Mouse (Mus musculus) forebrain, embryonic 11.5 days (tissue): ENCODE data around the gene Gm5136. TPM values are rescaled to one million over a fixed set of nuclear protein-coding genes. Genes with fewer than 3 reads are reported as not detected.
A peak's percentile ranks its signal among the peaks of the same experiment; 100 is the strongest.

Experiments used
- ATAC-seq: fragments of 200-750 bp; cut with Nextera tagmentation; replicated peaks from 2 replicates; pipeline ENCODE4 v1.8.0; 2017; ENCODE audit warnings: moderate TSS enrichment; ENCODE audit not compliant: low FRiP score
- DNase-seq: peaks from one replicate; pipeline ENCODE4 v3.0.0-alpha.2; 2017; ENCODE audit warnings: low spot score
- H3K27ac ChIP-seq: fragments of 300-500 bp; sonication (generic); 2 replicates; pipeline ENCODE4 v1.5.1; 2014; ENCODE audit warnings: low read depth, low read length
- H3K27me3 ChIP-seq: fragments of 300-500 bp; sonication (generic); 2 replicates; pipeline ENCODE4 v1.6.1; 2014; ENCODE audit warnings: mild to moderate bottlenecking, low read length, mixed read lengths; ENCODE audit not compliant: control insufficient read depth, insufficient read depth
- H3K36me3 ChIP-seq: fragments of 300-500 bp; sonication (generic); 2 replicates; pipeline ENCODE4 v1.6.1; 2014; ENCODE audit warnings: mild to moderate bottlenecking, low read length, moderate library complexity, mixed read lengths; ENCODE audit not compliant: control insufficient read depth, insufficient read depth
- H3K4me1 ChIP-seq: fragments of 300-500 bp; sonication (generic); replicated peaks from 2 replicates; pipeline ENCODE4 v1.6.1; 2014; ENCODE audit warnings: low read length, mixed read lengths; ENCODE audit not compliant: control insufficient read depth, insufficient read depth
- H3K4me2 ChIP-seq: fragments of 300-500 bp; sonication (generic); 2 replicates; pipeline ENCODE4 v1.6.1; 2014; ENCODE audit warnings: low read depth, mild to moderate bottlenecking, low read length, moderate library complexity, mixed read lengths; ENCODE audit not compliant: severe bottlenecking
- H3K4me3 ChIP-seq: fragments of 300-500 bp; sonication (generic); 2 replicates; pipeline ENCODE4 v1.5.1; 2014; ENCODE audit warnings: low read depth, low read length
- H3K9ac ChIP-seq: fragments of 300-500 bp; sonication (generic); 2 replicates; pipeline ENCODE4 v1.6.1; 2014; ENCODE audit warnings: low read length
- H3K9me3 ChIP-seq: fragments of 300-500 bp; sonication (generic); 2 replicates; pipeline ENCODE4 v1.6.1; 2016; ENCODE audit warnings: low read length, mixed read lengths; ENCODE audit not compliant: control insufficient read depth
- WGBS: fragments of 180-500 bp; shearing (Covaris S2); extraction: QIAGEN DNeasy Blood & Tissue Kit; methylation state at CpG from one replicate; pipeline ENCODE4 v1.1.7; 2014; 5-methylcytosine and 5-hydroxymethylcytosine counted together
- polyA plus RNA-seq: library from polyadenylated mRNA; unstranded; fragments of >200 nt; fragmentation: Nextera tagmentation; extraction: Ambion mirVana; gene quantifications from 2 replicates; pipeline ENCODE4 v1.2.1, GENCODE M21; 2014

The Gm5136 gene
- 0.13 TPM in 1 of 2 replicates, not detected in the other for polyA plus RNA-seq

GRCm38 (mm10) chr10:108699946-108700345 is at the start of gene Gm5136:
Gm5136 (minus strand) TSS chr10:108700160.
- no peak for DNase-seq
- 94% methylated on average over 9 of the region's 9 CpGs for WGBS
- Histone ChIP-seq H3K9ac (no peak within 1 kb of the TSS), H3K4me1 (no peaks in the 10 kb centered on the region), H3K9me3 (no peaks in the 10 kb centered on the region), H3K27ac (peak within 1 kb of the TSS; percentile 34; the same call in 1 of the 2 replicates), H3K4me2 (no peak within 1 kb of the TSS), H3K4me3 (no peak within 1 kb of the TSS), H3K27me3 (no peaks in the 10 kb centered on the region), H3K36me3 (no peaks in the 10 kb centered on the region)
- peak; percentile 56 for ATAC-seq

GRCm38 (mm10) chr10:108743759-108744158 is 43.8 kb upstream of the Gm5136 start:
- H3K9me3 ChIP-seq: no peaks in the 10 kb centered on the region
- no peaks in the 10 kb centered on the region for H3K27me3 ChIP-seq
- H3K27ac ChIP-seq: no peak overlapping the region
- no peaks in the 10 kb centered on the region for H3K36me3 ChIP-seq
- no peak overlapping the region for H3K4me2 ChIP-seq
- ATAC-seq: no peak
- H3K4me3 ChIP-seq: no peak overlapping the region
- 89% methylated on average over 2 of the region's 2 CpGs for WGBS
- no peak for DNase-seq
- no peaks in the 10 kb centered on the region for H3K4me1 ChIP-seq
- H3K9ac ChIP-seq: no peak overlapping the region

DNA sequence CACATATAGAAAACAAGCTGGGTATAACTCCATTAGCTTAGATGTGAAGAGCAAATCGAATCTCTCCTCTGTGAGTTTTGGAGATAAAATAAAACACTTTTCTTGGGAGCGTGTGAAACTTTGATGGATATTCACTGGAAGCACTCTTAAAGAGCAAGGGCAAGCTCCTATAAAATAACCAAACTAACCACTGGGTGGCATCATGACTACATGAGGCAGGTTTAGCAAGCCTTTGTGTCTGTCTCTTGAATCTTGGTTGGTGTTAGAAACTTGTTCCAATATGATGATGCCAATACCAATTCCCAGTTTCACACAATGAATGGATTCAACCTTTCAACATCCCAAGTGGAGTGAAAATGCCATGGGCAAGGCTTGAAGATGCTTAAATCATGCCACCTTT is 34.0 kb upstream of the Gm5136 start:
- Histone ChIP-seq H3K4me2 (no peak overlapping the region), H3K36me3 (no peaks in the 10 kb centered on the region), H3K4me1 (no peaks in the 10 kb centered on the region), H3K9me3 (no peaks in the 10 kb centered on the region; the same call in 1 of the 2 replicates), H3K27ac (no peak overlapping the region), H3K9ac (no peak overlapping the region), H3K4me3 (no peak overlapping the region), H3K27me3 (no peaks in the 10 kb centered on the region)
- 62% methylated on average over 2 of the region's 2 CpGs for WGBS
- DNase-seq (no peak), ATAC-seq (peak; percentile 67; the same call in 1 of the 2 replicates)

GRCm38 (mm10) chr10:108728961-108729360 is 29.0 kb upstream of the Gm5136 start:
- Histone ChIP-seq H3K36me3 (no peaks in the 10 kb centered on the region), H3K4me3 (no peak overlapping the region), H3K9ac (no peak overlapping the region), H3K27me3 (no peaks in the 10 kb centered on the region), H3K27ac (no peak overlapping the region), H3K4me2 (no peak overlapping the region), H3K9me3 (no peaks in the 10 kb centered on the region; the same call in 1 of the 2 replicates), H3K4me1 (no peaks in the 10 kb centered on the region)
- ATAC-seq: no peak
- 77% methylated on average over 8 of the region's 8 CpGs for WGBS
- DNase-seq: no peak

- Histone ChIP-seq H3K36me3 (no peaks in the 10 kb centered on the region), H3K4me2 (no peak overlapping the region), H3K4me1 (no peaks in the 10 kb centered on the region), H3K9ac (no peak overlapping the region), H3K27ac (no peak overlapping the region), H3K9me3 (no peaks in the 10 kb centered on the region), H3K27me3 (no peaks in the 10 kb centered on the region), H3K4me3 (no peak overlapping the region)
- WGBS: 83% methylated on average over 4 of the region's 4 CpGs
- ATAC-seq (no peak), DNase-seq (no peak)
Measured at GRCm38 (mm10) chr10:108726391-108726790, 26.4 kb upstream of the Gm5136 start.

DNA sequence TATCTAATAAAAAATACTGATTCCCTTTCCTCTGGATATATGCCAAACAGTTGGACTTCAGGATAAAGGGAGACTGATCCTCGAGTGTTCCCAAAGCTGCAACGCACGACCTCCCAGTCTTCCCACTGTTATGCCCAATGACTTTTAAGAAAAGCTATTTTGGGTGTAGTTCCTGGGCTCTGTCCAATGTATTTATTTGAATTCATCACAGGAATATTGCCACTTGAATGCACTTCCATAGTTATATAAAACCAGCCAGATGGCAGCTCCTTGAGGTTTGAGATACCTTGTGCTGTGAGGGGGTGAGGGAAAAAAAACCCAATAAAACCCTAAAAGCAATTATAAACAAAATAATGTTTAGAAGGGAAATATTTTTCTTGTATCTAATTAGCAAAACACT is 24.9 kb upstream of the Gm5136 start:
- no peaks in the 10 kb centered on the region for H3K9me3 ChIP-seq
- DNase-seq (no peak), ATAC-seq (no peak)
- H3K9ac ChIP-seq: no peak overlapping the region
- H3K4me3 ChIP-seq: no peak overlapping the region
- no peaks in the 10 kb centered on the region for H3K36me3 ChIP-seq
- no peak overlapping the region for H3K4me2 ChIP-seq
- no peaks in the 10 kb centered on the region for H3K27me3 ChIP-seq
- no peak overlapping the region for H3K27ac ChIP-seq
- no peaks in the 10 kb centered on the region for H3K4me1 ChIP-seq
- WGBS: 94% methylated on average over 3 of the region's 3 CpGs

GRCm38 (mm10) chr10:108710514-108710913 is 10.6 kb upstream of the Gm5136 start:
- Histone ChIP-seq H3K27me3 (no peaks in the 10 kb centered on the region), H3K9ac (no peak overlapping the region), H3K4me1 (no peaks in the 10 kb centered on the region), H3K27ac (no peak overlapping the region), H3K4me3 (no peak overlapping the region), H3K4me2 (no peak overlapping the region), H3K36me3 (no peaks in the 10 kb centered on the region), H3K9me3 (no peaks in the 10 kb centered on the region)
- ATAC-seq (no peak), DNase-seq (no peak)
- WGBS: 73% methylated on average over 5 of the region's 5 CpGs

DNA sequence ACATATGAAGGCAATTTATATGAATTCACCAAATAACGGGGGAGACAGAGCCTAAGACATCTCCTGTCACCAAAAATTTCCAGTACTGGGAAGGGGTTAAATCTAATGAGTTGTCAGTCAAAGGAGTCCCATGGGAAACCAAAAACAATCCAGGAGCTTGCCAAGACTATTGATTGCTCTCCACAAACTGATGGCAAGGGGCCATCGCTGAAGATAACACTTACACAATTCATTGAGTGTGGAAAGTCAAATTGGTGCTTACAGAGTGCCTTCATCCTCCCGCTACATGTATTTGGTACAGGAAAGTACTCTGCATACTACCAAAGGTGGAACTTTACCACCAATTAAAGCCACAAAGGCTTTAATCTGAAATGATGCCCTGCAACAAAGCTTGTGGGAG is 5.7 kb upstream of the Gm5136 start:
- Histone ChIP-seq H3K9ac (no peak overlapping the region), H3K4me3 (no peak overlapping the region), H3K27ac (no peak overlapping the region), H3K36me3 (no peaks in the 10 kb centered on the region), H3K4me2 (no peak overlapping the region), H3K27me3 (no peaks in the 10 kb centered on the region), H3K9me3 (no peaks in the 10 kb centered on the region), H3K4me1 (no peaks in the 10 kb centered on the region)
- DNase-seq (no peak), ATAC-seq (no peak)
- 92% methylated on average over 3 of the region's 3 CpGs for WGBS

DNA sequence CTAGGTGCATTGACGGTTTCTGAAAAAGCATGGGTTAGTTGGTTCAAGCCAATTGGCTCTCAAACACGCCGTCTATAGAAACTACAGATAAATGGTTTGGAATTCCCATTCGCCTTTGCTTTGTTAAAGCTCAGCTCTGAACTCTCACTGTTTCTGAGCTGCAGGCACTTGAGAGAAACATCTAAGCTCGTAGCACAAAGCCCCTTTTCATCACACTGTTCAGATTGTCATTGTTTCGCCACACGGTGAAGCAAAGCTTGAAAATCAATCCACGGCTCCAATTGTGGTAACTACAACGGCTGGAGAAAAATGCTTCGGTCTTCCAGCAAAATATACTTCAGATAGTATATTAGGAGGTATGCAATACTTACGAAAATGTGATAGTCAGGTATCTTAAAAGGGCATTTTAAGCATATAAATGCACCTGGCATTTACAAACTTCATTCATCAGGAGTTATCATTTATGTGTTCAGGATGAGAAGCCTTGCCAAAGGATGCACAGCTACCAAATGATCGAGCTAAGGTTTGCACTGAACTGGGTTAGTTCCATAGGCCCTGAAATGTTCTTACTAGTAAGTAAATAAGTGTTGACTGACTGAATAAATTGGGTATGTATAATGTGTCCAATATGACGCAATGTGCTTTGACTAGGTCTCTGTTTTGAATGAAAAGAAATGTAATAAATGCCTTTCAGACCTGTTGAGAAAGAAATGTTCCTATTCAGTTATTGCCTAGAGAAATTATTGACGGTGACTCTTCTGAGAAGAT is 1.6 kb upstream of the Gm5136 start:
- 18% methylated on average over 14 of the region's 14 CpGs for WGBS
- no peak overlapping the region for H3K4me2 ChIP-seq
- peak; percentile 51 for DNase-seq

More for the DNA sequence above, 1.6 kb upstream of the Gm5136 start:
- Histone ChIP-seq H3K27ac (peak overlapping the region; percentile 80), H3K9ac (no peak overlapping the region), H3K27me3 (no peaks in the 10 kb centered on the region), H3K36me3 (no peaks in the 10 kb centered on the region), H3K4me3 (no peak overlapping the region), H3K9me3 (no peaks in the 10 kb centered on the region), H3K4me1 (no peaks in the 10 kb centered on the region)
- peak; percentile 86 for ATAC-seq
